Mouse (Mus musculus) ES-E14 (cell line): ENCODE measurements around the gene Ube2g1.

ENCODE experiments used
- CHD2 ChIP-seq: IDR thresholded peaks from 2 replicates; pipeline ENCODE4 v1.6.1; 2014; ENCODE audit warnings: mild to moderate bottlenecking, low read depth, low read length, inconsistent platforms
- HCFC1 ChIP-seq: IDR thresholded peaks from 2 replicates; pipeline ENCODE4 v1.6.1; 2012; ENCODE audit warnings: low read length, inconsistent platforms, borderline replicate concordance; ENCODE audit not compliant: insufficient read depth
- MAFK ChIP-seq: IDR thresholded peaks from 2 replicates; pipeline ENCODE4 v1.6.1; 2014; ENCODE audit warnings: mild to moderate bottlenecking, low read depth, low read length, inconsistent platforms; ENCODE audit not compliant: insufficient read depth
- ZC3H11A ChIP-seq: IDR thresholded peaks from 2 replicates; pipeline ENCODE4 v1.6.1; 2012; ENCODE audit warnings: low read depth, mild to moderate bottlenecking, inconsistent platforms, low read length, borderline replicate concordance
- ZNF384 ChIP-seq: IDR thresholded peaks from 2 replicates; pipeline ENCODE4 v1.6.1; 2012; ENCODE audit warnings: low read depth, low read length, inconsistent platforms

GRCm38 (mm10) chr11:72608071-72608679 is 1.1 kb downstream of the Ube2g1 start:
- TF ChIP-seq ZC3H11A (no peak), ZNF384 (no peak), CHD2 (0 out of 2 replicates have a peak, but pooled peaks have one; percentile 21), MAFK (no peak), HCFC1 (no peak; the same call in 1 of the 2 replicates)
